Mouse (Mus musculus) ES-E14 (cell line): ENCODE measurements around the gene Plcb3. TPM values are rescaled to one million over a fixed set of nuclear protein-coding genes. Genes with fewer than 3 reads are reported as not detected.

ENCODE experiments used
- DNase-seq: peaks from one replicate; pipeline ENCODE4 v3.0.0-alpha.2; 2013; ENCODE audit warnings: low read depth, low spot score
- H3K27ac ChIP-seq: 2 replicates; pipeline ENCODE4 v1.5.1; 2012; ENCODE audit warnings: low read depth, mild to moderate bottlenecking, low read length, moderate library complexity, mixed read lengths; ENCODE audit not compliant: poor library complexity, insufficient read depth, severe bottlenecking
- H3K36me3 ChIP-seq: 2 replicates; pipeline ENCODE4 v1.6.1; 2012; ENCODE audit warnings: mild to moderate bottlenecking, low read length, moderate library complexity, mixed read lengths; ENCODE audit not compliant: control insufficient read depth, poor library complexity, insufficient read depth, severe bottlenecking
- H3K4me1 ChIP-seq, 2 experiments: fragments of 150-350 bp in 1 of 2; sonication (generic) in 1 of 2; 2 replicates each; pipeline ENCODE4 v1.6.1; 2012; ENCODE audit warnings: low read length in 2 of 2, mild to moderate bottlenecking in 1 of 2, mixed read lengths in 1 of 2; ENCODE audit not compliant: control insufficient read depth in 2 of 2, insufficient read depth in 2 of 2, poor library complexity in 1 of 2
- H3K4me3 ChIP-seq, 2 experiments: fragments of 150-350 bp in 1 of 2; sonication (generic) in 1 of 2; 2 replicates each; pipeline ENCODE4 v1.5.1; 2012; ENCODE audit warnings: low read length in 2 of 2, low read depth in 1 of 2, mild to moderate bottlenecking in 1 of 2, mixed read lengths in 1 of 2; ENCODE audit not compliant: insufficient read depth in 1 of 2, poor library complexity in 1 of 2, severe bottlenecking in 1 of 2
- H3K9ac ChIP-seq: 2 replicates; pipeline ENCODE4 v1.6.1; 2012; ENCODE audit warnings: low read depth, mild to moderate bottlenecking, low read length, mixed read lengths; ENCODE audit not compliant: poor library complexity, insufficient read depth, severe bottlenecking
- H3K9me3 ChIP-seq: fragments of 150-350 bp; sonication (generic); 2 replicates; pipeline ENCODE4 v1.6.1; 2012; ENCODE audit warnings: low read depth, mild to moderate bottlenecking, low read length; ENCODE audit not compliant: control insufficient read depth, insufficient read depth
- CHD2 ChIP-seq: IDR thresholded peaks from 2 replicates; pipeline ENCODE4 v1.6.1; 2014; ENCODE audit warnings: mild to moderate bottlenecking, low read depth, low read length, inconsistent platforms
- HCFC1 ChIP-seq: IDR thresholded peaks from 2 replicates; pipeline ENCODE4 v1.6.1; 2012; ENCODE audit warnings: low read length, inconsistent platforms, borderline replicate concordance; ENCODE audit not compliant: insufficient read depth
- MAFK ChIP-seq: IDR thresholded peaks from 2 replicates; pipeline ENCODE4 v1.6.1; 2014; ENCODE audit warnings: mild to moderate bottlenecking, low read depth, low read length, inconsistent platforms; ENCODE audit not compliant: insufficient read depth
- ZC3H11A ChIP-seq: IDR thresholded peaks from 2 replicates; pipeline ENCODE4 v1.6.1; 2012; ENCODE audit warnings: low read depth, mild to moderate bottlenecking, inconsistent platforms, low read length, borderline replicate concordance
- ZNF384 ChIP-seq: IDR thresholded peaks from 2 replicates; pipeline ENCODE4 v1.6.1; 2012; ENCODE audit warnings: low read depth, low read length, inconsistent platforms
- in situ Hi-C, 2 experiments: fragments of 600-800 bp; cut with MboI; formaldehyde crosslinking; loops; one replicate each; pipeline ENCODE4 v1.15.1; 2025; ENCODE audit warnings: low sequenced_read_pairs in 2 of 2, inconsistent platforms in 1 of 2; ENCODE audit not compliant: unreplicated experiment in 2 of 2
- total RNA-seq: library from RNA; depleted of rRNA; stranded (reverse); fragments of 300-350 nt; gene quantifications from 2 replicates; pipeline ENCODE4 v1.2.3, GENCODE M21; 2012

Gene Plcb3
- total RNA-seq, 1 experiment, result 42.3 TPM

GRCm38 (mm10) chr19:6933102-6933435 lies 43.2 kb downstream of the Plcb3 start:
- no peaks in the 10 kb centered on the region for H3K9me3 ChIP-seq
- peak overlapping the region; percentile 58 to 67 for H3K4me3 ChIP-seq
- no peak for TF ChIP-seq ZNF384
- TF ChIP-seq HCFC1, result no peak
- no peak for TF ChIP-seq CHD2
- no peak for TF ChIP-seq MAFK
- no peak for TF ChIP-seq ZC3H11A
- DNase-seq, result no peak
- no peaks in the 10 kb centered on the region for H3K36me3 ChIP-seq
- in situ Hi-C loops, result no loop called here
- no peak overlapping the region for H3K9ac ChIP-seq
- H3K4me1 ChIP-seq, result peaks cover 3 to 26% of the 10 kb centered on the region in 2 experiments
- no peak overlapping the region for H3K27ac ChIP-seq

DNA sequence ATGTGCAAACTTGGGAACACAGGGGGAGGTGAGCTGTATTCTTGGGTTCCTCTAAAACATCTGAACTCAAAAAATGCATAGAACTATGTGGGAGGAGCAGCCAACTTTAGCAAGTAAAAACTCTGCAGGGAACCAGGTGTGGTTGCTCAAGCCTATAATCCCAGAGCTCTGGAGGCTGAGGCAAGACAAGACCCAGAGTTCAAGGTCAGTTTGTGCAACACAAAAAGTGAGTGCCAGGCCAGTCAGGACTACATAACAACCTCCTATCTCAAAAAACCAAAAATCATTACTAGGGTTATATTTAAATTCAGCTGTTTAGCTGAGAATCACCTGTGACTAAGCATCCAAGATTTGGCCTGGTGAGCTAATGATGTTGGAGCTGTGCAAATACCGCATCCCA lies 44.3 kb downstream of the Plcb3 start:
- no peak for TF ChIP-seq ZNF384
- no peak for TF ChIP-seq ZC3H11A
- TF ChIP-seq HCFC1, result no peak
- TF ChIP-seq MAFK, result no peak
- no peak for TF ChIP-seq CHD2
- no peaks in the 10 kb centered on the region for H3K36me3 ChIP-seq
- H3K9ac ChIP-seq, result no peak overlapping the region
- H3K4me1 ChIP-seq, result peaks cover 3 to 28% of the 10 kb centered on the region in 2 experiments
- H3K4me3 ChIP-seq, result no peak overlapping the region
- no peaks in the 10 kb centered on the region for H3K9me3 ChIP-seq
- H3K27ac ChIP-seq, result no peak overlapping the region
- no peak for DNase-seq
- in situ Hi-C loops, result no loop called here

GRCm38 (mm10) chr19:6931002-6931401 lies 45.3 kb downstream of the Plcb3 start:
- no peak for TF ChIP-seq ZNF384
- no peak for TF ChIP-seq MAFK
- no peak for TF ChIP-seq CHD2
- TF ChIP-seq ZC3H11A, result no peak
- TF ChIP-seq HCFC1, result no peak
- H3K4me3 ChIP-seq, result no peak overlapping the region
- H3K36me3 ChIP-seq, result no peaks in the 10 kb centered on the region
- DNase-seq, result no peak
- no peak overlapping the region for H3K27ac ChIP-seq
- no peak overlapping the region for H3K9ac ChIP-seq
- H3K9me3 ChIP-seq, result no peaks in the 10 kb centered on the region
- peaks cover 3 to 29% of the 10 kb centered on the region in 2 experiments for H3K4me1 ChIP-seq
- in situ Hi-C loops, result no loop called here

DNA sequence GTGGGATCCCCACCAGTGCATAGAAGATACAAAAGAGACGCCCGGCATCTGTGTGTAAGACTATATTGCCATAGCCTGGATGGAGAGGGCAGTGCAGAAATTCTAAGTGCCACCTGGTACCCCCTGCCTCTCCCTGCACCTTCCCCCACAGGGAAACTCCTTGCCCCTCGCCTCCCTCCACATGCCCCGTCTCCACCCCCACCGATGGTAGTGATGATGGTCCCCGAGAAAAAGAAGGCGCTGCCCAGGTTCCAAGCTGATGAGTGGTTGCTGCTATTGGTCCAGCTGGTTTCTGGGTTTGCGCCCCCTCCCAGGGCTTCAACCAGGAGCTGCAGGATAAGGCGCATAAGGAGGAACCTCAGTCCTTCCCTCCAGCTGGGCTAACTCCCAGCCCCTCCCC lies 48.2 kb downstream of the Plcb3 start:
- Histone ChIP-seq H3K4me1 (peaks cover 1 to 28% of the 10 kb centered on the region in 2 experiments; a peak in 3 of 4 replicates), H3K4me3 (no peak overlapping the region), H3K36me3 (no peaks in the 10 kb centered on the region), H3K27ac (no peak overlapping the region), H3K9me3 (no peaks in the 10 kb centered on the region), H3K9ac (no peak overlapping the region)
- TF ChIP-seq MAFK (no peak), CHD2 (no peak), ZNF384 (no peak), HCFC1 (no peak), ZC3H11A (no peak)
- in situ Hi-C loops, result no loop called here
- no peak for DNase-seq

- in situ Hi-C loops, result no loop called here
- Histone ChIP-seq H3K4me1 (peaks cover 4 to 22% of the 10 kb centered on the region in 2 experiments), H3K9ac (no peak overlapping the region), H3K9me3 (no peaks in the 10 kb centered on the region), H3K4me3 (no peak overlapping the region), H3K36me3 (no peaks in the 10 kb centered on the region), H3K27ac (no peak overlapping the region)
- TF ChIP-seq CHD2 (no peak), ZNF384 (no peak)
- DNase-seq, result no peak
Observed at GRCm38 (mm10) chr19:6926559-6927255, 49.6 kb downstream of the Plcb3 start.
